Mouse (Mus musculus): ENCODE results near the gene Uspl1.
A peak's percentile ranks its signal among the peaks of the same experiment; 100 is the strongest.

Uspl1 gene

GRCm38 (mm10) chr5:149255522-149255921, 71.4 kb downstream of the Uspl1 start:
- no peak for DNase-seq (ENCODE audit: low read depth in 1 of 2, low spot score in 2 of 2)

- DNase-seq (ENCODE audit: low read depth in 1 of 2, low spot score in 2 of 2) = no peak
Observed at GRCm38 (mm10) chr5:149257518-149258281, 73.5 kb downstream of the Uspl1 start.

DNA sequence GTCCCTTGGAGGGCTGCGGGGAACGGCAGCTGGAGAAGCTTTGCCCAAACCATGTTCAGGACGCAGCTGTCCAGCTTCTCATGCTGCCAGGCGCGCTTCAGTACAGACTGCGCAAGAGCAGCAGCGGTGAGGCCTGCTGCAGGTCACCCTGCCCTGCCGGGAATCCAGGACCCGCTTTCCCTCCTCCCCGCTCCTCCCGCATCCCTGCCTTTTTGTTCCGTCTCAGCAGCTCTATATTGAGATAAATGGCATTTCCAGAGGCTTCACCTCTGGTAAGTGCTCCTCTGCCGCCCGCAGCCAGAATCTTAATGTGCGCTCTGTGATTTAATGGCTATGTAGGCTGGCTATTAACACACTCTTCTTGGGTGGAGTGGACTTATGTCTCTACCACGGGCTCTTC, 74.9 kb downstream of the Uspl1 start:
- no peak for DNase-seq (ENCODE audit: low read depth in 1 of 2, low spot score in 2 of 2)

GRCm38 (mm10) chr5:149261449-149261848, 77.3 kb downstream of the Uspl1 start:
- DNase-seq (ENCODE audit: low read depth in 1 of 2, low spot score in 2 of 2) = no peak

GRCm38 (mm10) chr5:149261866-149262265, 77.7 kb downstream of the Uspl1 start:
- no peak for DNase-seq (ENCODE audit: low read depth in 1 of 2, low spot score in 2 of 2)

DNA sequence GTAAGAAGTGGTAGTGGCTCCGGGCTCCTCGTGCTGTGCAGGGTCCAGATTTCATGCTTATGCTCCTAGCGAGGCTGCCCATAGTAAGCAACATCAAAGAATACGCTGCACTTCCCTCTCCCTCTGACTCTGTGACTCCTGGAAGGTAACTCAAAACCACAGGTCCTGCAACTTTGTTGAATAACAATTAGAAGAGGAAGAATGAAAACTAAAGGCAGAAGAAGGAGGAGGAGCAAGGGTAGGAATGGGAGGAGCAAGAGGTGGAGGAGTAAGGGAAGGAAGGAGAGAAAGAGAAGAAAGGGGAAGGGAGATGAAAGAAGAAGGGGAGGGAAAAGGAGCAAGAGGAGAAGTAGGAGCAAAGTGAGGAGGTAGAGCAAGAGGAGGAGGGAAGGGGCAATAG, 80.3 kb downstream of the Uspl1 start, which contains the start of gene Alox5ap:
Alox5ap (plus strand) TSS at position 363 of the 400 bp plus-strand sequence.
- DNase-seq (ENCODE audit: low read depth in 1 of 2, low spot score in 2 of 2) = no peak

GRCm38 (mm10) chr5:149264878-149265279, 80.7 kb downstream of the Uspl1 start:
- peak in 1 of 2 experiments; percentile 49 for DNase-seq (ENCODE audit: low read depth in 1 of 2, low spot score in 2 of 2)
